Mouse (Mus musculus) C2C12 (cell line): ENCODE measurements at regions not wholly inside any gene's neighbourhood (a gene's known extent, or its start where the extent isn't known, plus 50 kb on each side); places are given as distances from the start of the nearest gene placed in this dataset.

ENCODE experiments used
- H3K27me3 ChIP-seq: one replicate; pipeline ENCODE4 v1.6.1; 2011; ENCODE audit not compliant: control insufficient read depth, insufficient read depth, insufficient read length
- H3K36me3 ChIP-seq: one replicate; pipeline ENCODE4 v1.6.1; 2011; ENCODE audit not compliant: control insufficient read depth, insufficient read depth
- H3K4me3 ChIP-seq: one replicate; pipeline ENCODE4 v1.5.1; 2011; ENCODE audit warnings: mild to moderate bottlenecking, control low read depth; ENCODE audit not compliant: poor library complexity, insufficient read depth, severe bottlenecking
- H3K79me2 ChIP-seq: one replicate; pipeline ENCODE4 v1.6.1; 2011; ENCODE audit not compliant: control insufficient read depth, insufficient read depth
- H3K79me3 ChIP-seq: one replicate; pipeline ENCODE4 v1.6.1; 2011; ENCODE audit warnings: low read depth, control low read depth
- H3ac ChIP-seq: one replicate; pipeline ENCODE3; 2011; ENCODE audit warnings: low read depth; ENCODE audit not compliant: control insufficient read depth, insufficient read length
- CEBPB ChIP-seq: IDR thresholded peaks from one replicate; pipeline ENCODE4 v1.6.1; 2011; ENCODE audit warnings: low read depth, mild to moderate bottlenecking, control low read depth, moderate library complexity
- CTCF ChIP-seq: IDR thresholded peaks from one replicate; pipeline ENCODE4 v1.5.1; 2011; ENCODE audit not compliant: control insufficient read depth, insufficient read depth, insufficient read length
- FOSL1 ChIP-seq: IDR thresholded peaks from one replicate; pipeline ENCODE4 v1.8.0; 2011; ENCODE audit warnings: mild to moderate bottlenecking, low read length; ENCODE audit not compliant: poor library complexity, insufficient read depth, severe bottlenecking
- MAX ChIP-seq: IDR thresholded peaks from one replicate; pipeline ENCODE4 v1.6.1; 2011; ENCODE audit warnings: mild to moderate bottlenecking, control low read depth
- MYOD1 ChIP-seq: IDR thresholded peaks from one replicate; pipeline ENCODE4 v1.6.1; 2011; ENCODE audit warnings: low read depth; ENCODE audit not compliant: control insufficient read depth, insufficient read length
- MYOG ChIP-seq: IDR thresholded peaks from one replicate; pipeline ENCODE4 v1.6.1; 2011; ENCODE audit not compliant: control insufficient read depth, insufficient read length; ENCODE audit errors: extremely low read depth
- USF1 ChIP-seq: IDR thresholded peaks from one replicate; pipeline ENCODE4 v1.6.1; 2011; ENCODE audit warnings: low read depth, mild to moderate bottlenecking, control low read depth, moderate library complexity

DNA sequence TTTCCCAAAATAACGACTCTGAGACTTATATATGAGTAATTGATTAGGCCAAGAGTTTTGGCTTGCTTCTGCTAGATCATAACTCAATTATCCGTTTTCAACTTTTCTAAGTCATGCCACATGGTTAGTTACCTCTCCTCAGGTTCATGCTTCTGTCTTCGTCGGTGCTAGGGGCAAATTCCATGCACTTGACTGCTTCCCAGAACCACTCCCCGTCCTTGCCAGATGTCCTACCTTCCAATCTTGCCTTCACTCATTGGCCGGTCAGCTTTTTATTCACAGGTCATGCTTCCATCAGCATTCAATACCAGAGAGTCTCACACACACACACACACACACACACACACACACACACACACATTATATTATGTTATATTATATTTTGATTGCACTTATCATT lies 66.4 kb upstream of the Arhgap32 start:
- H3K27me3 ChIP-seq = no peaks in the 10 kb centered on the region
- no peaks in the 10 kb centered on the region for H3K79me2 ChIP-seq
- no peak overlapping the region for H3K4me3 ChIP-seq
- no peaks in the 10 kb centered on the region for H3K36me3 ChIP-seq
- H3K79me3 ChIP-seq = peaks cover 7% of the 10 kb centered on the region
- H3ac ChIP-seq = no peak overlapping the region
- TF ChIP-seq MYOG = no peak

DNA sequence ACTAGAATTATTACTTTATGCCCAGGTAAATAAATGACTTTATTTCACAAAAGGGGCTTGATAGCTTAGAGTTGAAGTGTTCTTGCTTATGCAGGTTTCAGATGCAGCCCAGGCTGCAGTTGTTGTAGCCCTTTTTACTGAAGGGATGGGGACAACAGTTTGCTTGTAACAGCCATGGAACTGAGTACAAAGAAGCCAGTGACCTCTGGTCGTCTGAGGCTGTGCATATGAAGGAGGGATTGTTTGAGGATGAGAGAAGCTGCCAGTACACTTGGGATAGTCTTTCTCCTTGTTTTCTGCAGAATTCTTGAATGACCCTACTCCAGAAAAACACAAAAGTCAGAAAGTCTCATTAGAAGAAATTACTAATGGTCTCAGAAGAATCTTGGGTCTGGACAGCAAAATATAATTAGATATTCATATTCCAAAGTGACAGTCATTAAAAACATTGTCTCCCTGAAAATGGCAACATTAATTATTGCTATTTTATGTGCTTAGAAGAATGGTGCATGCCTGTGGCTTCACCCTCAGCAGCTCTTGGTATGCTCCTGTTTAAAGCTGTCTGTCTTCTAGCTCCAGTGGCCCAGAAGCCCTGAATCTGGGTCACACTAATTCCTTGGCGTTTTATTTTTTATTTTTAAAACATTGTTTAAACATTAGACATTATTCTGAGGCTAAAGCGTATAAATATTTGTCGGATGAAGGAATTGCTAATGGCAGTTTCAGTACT lies 61.9 kb upstream of the Arhgap32 start:
- no peaks in the 10 kb centered on the region for H3K27me3 ChIP-seq
- no peak overlapping the region for H3K4me3 ChIP-seq
- H3K79me2 ChIP-seq = no peaks in the 10 kb centered on the region
- no peaks in the 10 kb centered on the region for H3K36me3 ChIP-seq
- TF ChIP-seq FOSL1 (no peak), USF1 (no peak), MYOG (no peak)
- H3ac ChIP-seq = no peak overlapping the region
- H3K79me3 ChIP-seq = peaks cover 7% of the 10 kb centered on the region

DNA sequence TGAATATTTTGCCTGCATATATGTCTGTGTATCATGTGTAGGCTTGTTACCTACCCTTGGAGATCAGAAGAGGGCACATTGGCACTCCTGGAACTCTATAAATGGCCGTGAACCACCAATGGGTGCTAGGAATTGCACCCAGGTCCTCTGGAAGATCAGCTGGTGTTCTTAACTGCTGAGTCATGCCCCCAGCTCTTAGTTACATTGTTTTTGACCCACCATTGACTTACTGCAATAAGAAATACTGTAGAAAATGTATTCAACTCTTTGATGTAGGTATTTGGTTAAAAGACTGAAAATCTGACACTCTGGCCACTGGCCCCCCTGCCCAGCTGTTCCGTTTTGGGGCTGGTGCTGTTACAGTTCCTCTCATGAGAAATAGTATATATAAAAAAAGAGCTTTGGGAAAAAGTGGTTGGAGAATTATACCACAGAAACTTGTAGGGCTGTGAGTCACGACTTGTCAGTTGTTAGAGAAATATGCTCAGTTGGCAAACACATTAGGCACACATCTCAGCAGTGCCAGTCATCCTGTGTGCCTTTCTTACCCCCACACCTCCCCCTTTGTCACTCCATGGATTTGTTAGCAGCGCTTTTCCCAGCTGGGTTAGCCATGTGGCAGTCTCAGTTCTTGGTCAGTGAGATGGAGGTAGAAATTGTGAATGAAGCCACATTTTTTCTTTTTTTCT lies 58.4 kb upstream of the Arhgap32 start:
- no peaks in the 10 kb centered on the region for H3K36me3 ChIP-seq
- H3K79me3 ChIP-seq = peaks cover 7% of the 10 kb centered on the region
- H3K27me3 ChIP-seq = no peaks in the 10 kb centered on the region
- H3K4me3 ChIP-seq = no peak overlapping the region
- H3K79me2 ChIP-seq = peaks cover 7% of the 10 kb centered on the region
- H3ac ChIP-seq = no peak overlapping the region
- TF ChIP-seq FOSL1 (no peak), MAX (no peak), CTCF (no peak), USF1 (no peak), CEBPB (no peak), MYOG (no peak), MYOD1 (no peak)

DNA sequence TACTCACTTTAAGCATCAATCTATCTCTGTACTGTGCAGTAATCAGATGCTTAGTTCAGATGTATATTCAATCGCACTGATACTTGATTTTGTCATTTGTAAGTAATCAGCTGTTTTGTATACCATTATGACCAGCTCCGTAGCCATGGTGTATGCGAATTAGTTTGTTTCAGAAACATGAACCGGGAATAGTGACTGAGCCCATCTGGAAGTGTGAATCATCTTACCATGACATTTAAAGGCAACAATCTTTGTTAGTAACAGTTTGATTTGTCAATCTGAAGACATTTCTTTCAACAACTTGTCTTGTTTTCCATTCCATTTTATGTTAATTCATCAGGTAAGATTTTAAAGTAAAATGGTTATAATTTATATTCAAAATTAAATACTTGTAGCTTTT lies 53.2 kb upstream of the Arhgap32 start:
- Histone ChIP-seq H3ac (no peak overlapping the region), H3K79me3 (peaks cover 12% of the 10 kb centered on the region)

DNA sequence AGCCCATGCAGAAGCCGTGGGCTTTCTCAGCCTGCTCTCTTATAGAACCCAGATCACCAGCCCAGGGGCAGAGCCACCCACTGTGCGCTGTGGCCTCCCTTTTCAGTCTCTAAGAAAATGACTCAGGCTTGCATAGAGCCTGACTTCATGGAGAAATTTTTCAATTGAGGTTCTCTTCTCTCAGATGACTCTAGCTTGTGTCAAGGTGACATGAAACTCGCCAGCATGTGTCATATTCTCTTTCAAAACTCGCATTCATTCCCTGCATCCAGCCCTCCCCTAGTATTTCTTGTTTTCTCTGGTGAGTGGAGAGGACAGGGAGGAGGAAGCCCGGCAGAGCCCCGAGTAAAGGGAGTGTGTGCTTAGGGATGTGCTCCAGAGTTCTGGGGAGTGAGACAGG lies 52.4 kb upstream of the Arhgap32 start:
- Histone ChIP-seq H3K27me3 (no peaks in the 10 kb centered on the region), H3K79me2 (peaks cover 10% of the 10 kb centered on the region), H3K36me3 (no peaks in the 10 kb centered on the region), H3K79me3 (peaks cover 12% of the 10 kb centered on the region), H3K4me3 (no peak overlapping the region), H3ac (no peak overlapping the region)
- no peak for TF ChIP-seq MYOG
- no peak for TF ChIP-seq USF1
- TF ChIP-seq CTCF = no peak
- TF ChIP-seq FOSL1 = no peak
- TF ChIP-seq CEBPB = no peak
- TF ChIP-seq MAX = no peak
- no peak for TF ChIP-seq MYOD1

More for the DNA sequence above, 53.2 kb upstream of the Arhgap32 start:
- TF ChIP-seq MAX (no peak), CTCF (no peak), MYOD1 (no peak), MYOG (no peak)
- Histone ChIP-seq H3K4me3 (no peak overlapping the region), H3K36me3 (no peaks in the 10 kb centered on the region), H3K79me2 (peaks cover 7% of the 10 kb centered on the region), H3K27me3 (no peaks in the 10 kb centered on the region)

DNA sequence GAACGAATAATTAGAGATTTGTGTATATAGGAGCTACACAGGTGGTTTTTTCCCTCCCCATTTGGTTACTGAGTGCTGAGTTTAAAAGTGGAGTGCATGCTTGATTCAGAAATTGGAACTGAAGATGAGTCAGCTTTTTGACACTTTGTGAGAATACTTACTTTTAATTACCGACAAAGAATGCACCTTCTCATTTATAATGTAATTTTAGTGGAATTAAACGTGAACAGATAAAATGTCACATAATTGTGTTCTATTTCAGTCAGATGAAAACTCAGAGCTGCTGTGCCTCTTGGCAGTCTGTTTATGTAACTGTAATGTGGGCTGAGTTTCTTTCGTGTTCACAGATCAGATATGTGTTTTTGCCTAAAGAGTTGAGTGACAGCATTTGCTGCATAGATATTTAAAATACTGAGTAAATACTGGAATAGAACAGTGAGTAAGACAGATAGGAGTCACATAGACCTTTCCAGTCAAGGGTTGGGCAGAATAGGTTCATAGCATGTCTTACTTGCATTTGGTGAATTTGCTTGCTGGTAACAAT lies 51.9 kb upstream of the Arhgap32 start:
- H3K27me3 ChIP-seq = no peaks in the 10 kb centered on the region
- TF ChIP-seq CEBPB (no peak), CTCF (no peak), FOSL1 (no peak), USF1 (no peak), MYOG (no peak), MYOD1 (no peak), MAX (no peak)
- peaks cover 11% of the 10 kb centered on the region for H3K79me2 ChIP-seq
- H3ac ChIP-seq = no peak overlapping the region
- no peaks in the 10 kb centered on the region for H3K36me3 ChIP-seq
- H3K4me3 ChIP-seq = no peak overlapping the region
- peaks cover 12% of the 10 kb centered on the region for H3K79me3 ChIP-seq
